Mouse (Mus musculus): ENCODE data around the gene Dysf. TPM values are rescaled to one million over a fixed set of nuclear protein-coding genes. Genes with fewer than 3 reads are reported as not detected.

The Dysf gene
- polyA plus RNA-seq, 1 experiment, result 21.9 TPM

DNA sequence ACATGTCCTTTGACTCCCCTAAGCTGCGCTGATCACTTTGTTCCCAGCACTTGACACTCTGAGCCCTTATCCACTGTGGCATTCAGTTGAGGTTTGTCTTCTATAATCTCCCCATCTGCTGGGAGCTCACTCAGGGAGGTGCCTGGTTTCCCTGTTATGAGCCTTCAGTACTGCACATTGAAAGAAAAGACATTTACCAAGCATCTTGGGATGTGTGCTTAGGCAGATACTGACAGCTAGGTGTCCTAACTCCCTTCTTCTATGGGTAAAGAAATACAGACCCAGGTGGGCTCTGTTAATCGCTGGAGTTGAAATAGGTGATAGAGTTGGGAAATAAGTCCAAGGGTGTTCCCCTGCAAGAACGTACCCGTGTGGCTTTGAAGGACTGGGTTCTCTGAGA lies 122.5 kb downstream of the Dysf start:
- Histone ChIP-seq H3K4me3 (replicated peaks; ENCODE audit: extremely low read depth, low read depth, low read length) (no peak overlapping the region), H3K4me1 (ENCODE audit: control insufficient read depth, insufficient read depth, low read length) (no peaks in the 10 kb centered on the region)
- TF ChIP-seq CTCF (IDR thresholded peaks at IDR 0.05; ENCODE audit: insufficient read depth, low read length), result no peak
- no peak for TF ChIP-seq POLR2A (IDR thresholded peaks at IDR 0.05; ENCODE audit: borderline replicate concordance, extremely low read depth, low read depth, low read length)
- DNase-seq, result no peak
- 87% methylated on average over 4 of the region's 4 CpGs for WGBS

DNA sequence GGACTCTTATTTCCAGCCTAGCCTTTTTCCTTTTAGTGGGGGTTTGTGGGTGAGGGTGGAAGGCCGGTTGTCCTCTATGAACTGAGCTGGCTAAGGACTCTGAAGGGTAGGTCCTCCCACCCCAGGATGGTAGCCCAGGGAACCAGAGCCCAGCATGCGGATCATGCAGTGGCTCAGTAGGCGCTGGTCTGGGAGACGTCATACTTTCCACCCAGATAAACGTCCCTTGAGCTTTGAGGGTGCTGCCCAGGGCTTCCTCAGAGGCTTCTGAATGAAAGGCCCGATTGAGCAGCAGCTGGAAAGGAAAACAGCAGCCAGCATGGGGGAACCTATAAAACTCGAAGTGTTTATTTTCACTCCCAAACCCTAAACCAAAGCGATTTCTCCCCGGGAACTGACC lies 123.1 kb downstream of the Dysf start:
- no peak for TF ChIP-seq CTCF (IDR thresholded peaks at IDR 0.05; ENCODE audit: insufficient read depth, low read length)
- no peak for TF ChIP-seq POLR2A (IDR thresholded peaks at IDR 0.05; ENCODE audit: borderline replicate concordance, extremely low read depth, low read depth, low read length)
- 71% methylated on average over 9 of the region's 9 CpGs for WGBS
- no peak overlapping the region for H3K4me3 ChIP-seq (replicated peaks; ENCODE audit: extremely low read depth, low read depth, low read length)
- no peaks in the 10 kb centered on the region for H3K4me1 ChIP-seq (ENCODE audit: control insufficient read depth, insufficient read depth, low read length)
- no peak for DNase-seq

DNA sequence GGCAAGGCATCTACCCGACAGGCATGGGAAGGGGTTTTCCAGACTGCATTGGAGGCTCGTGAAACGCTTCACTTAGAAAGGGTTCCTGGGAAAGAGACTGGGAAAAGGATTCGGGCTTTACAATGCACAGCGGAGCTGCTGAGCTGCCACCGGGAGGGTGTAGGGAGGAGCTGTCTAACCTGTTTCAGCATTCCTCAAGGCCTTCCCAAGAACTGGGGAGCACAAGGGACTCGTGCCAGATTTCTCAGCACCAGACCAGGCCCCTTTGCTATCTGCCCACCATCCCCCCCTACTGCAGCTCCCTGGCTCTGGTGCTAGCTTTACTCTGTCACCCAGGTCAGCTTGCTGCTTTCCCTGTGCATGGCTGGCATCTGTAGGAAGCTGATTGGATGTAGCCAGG lies 124.7 kb downstream of the Dysf start:
- 67% methylated on average over 7 of the region's 7 CpGs for WGBS
- TF ChIP-seq POLR2A (IDR thresholded peaks at IDR 0.05; ENCODE audit: borderline replicate concordance, extremely low read depth, low read depth, low read length), result no peak
- no peak for TF ChIP-seq CTCF (IDR thresholded peaks at IDR 0.05; ENCODE audit: insufficient read depth, low read length)
- Histone ChIP-seq H3K4me3 (replicated peaks; ENCODE audit: extremely low read depth, low read depth, low read length) (no peak overlapping the region), H3K4me1 (ENCODE audit: control insufficient read depth, insufficient read depth, low read length) (no peaks in the 10 kb centered on the region)
- no peak for DNase-seq

DNA sequence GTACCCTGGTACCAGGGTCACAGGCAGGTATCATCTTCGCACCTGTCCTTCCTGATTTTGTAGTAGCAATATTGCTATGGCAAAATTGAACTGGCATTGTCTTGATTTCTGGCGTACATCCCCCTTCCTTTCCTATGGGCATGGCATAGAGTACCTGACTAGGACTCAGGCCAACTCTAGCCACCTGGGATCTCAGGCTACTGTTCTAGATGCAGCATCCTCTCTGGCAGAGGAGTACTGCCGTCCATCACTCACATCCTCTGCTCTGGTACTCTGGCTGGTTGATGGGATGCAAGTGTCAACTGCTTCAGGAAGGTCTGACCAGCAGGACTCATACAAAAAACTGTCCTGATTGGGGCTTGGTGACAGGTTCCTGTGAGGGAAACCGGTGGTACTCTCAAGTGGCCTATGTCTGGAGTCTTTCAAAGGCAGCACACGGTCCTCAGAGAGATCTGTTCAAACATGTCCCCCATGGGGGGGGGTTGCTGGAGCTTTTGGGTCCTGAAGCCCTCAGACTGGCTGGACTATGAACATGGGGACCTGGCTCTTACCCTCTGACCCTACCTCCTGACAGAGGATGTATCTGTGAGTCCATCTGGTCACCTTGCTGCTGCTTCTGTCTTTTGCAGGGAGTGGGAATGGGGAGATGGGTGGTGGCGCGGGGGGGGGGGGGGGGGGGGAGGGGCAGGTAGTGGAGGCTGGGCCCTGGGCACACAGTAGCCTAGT lies 125.8 kb downstream of the Dysf start:
- WGBS, result 74% methylated on average over 7 of the region's 7 CpGs
- DNase-seq, result no peak
- H3K4me1 ChIP-seq (ENCODE audit: control insufficient read depth, insufficient read depth, low read length), result no peaks in the 10 kb centered on the region
- H3K4me3 ChIP-seq (replicated peaks; ENCODE audit: extremely low read depth, low read depth, low read length), result no peak overlapping the region
- TF ChIP-seq POLR2A (IDR thresholded peaks at IDR 0.05; ENCODE audit: borderline replicate concordance, extremely low read depth, low read depth, low read length), result no peak
- TF ChIP-seq CTCF (IDR thresholded peaks at IDR 0.05; ENCODE audit: insufficient read depth, low read length), result no peak

DNA sequence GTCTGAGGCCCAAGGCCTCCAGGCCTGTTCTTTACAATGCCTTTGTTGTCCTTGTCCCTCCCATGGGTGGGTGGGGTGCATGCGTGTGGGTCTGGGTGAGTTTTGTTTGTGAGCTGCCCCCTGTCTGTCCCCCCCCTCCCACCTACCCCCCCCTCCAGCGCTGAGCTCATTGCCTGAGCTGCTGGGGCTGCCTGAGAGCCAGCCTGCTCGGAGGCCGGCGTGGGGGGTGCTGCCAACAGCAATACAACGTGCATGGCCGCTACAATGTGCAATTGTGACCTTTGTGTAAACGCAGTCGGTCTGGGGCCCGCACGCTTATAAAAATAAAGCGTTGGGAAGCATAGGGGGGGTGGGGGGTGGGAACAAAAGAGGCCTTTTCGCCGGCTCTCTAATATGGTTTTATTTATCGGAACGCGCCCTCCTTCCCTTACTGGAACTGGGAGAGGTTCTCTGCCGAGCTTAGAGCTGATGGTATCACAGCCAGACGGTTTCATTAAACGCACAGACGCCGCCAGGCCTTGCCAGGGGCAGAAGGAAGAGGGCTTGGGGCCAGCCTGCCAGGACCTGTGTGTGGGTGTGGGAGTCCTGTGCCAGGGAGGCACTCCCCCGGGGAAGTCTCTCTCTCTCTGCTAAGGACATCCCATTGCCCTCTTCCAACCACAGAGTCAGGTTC lies 126.5 kb downstream of the Dysf start:
- TF ChIP-seq CTCF (IDR thresholded peaks at IDR 0.05; ENCODE audit: insufficient read depth, low read length), result no peak
- TF ChIP-seq POLR2A (IDR thresholded peaks at IDR 0.05; ENCODE audit: borderline replicate concordance, extremely low read depth, low read depth, low read length), result no peak
- 28% methylated on average over 23 of the region's 23 CpGs for WGBS
- peak; percentile 19 for DNase-seq
- H3K4me1 ChIP-seq (ENCODE audit: control insufficient read depth, insufficient read depth, low read length), result no peaks in the 10 kb centered on the region
- no peak overlapping the region for H3K4me3 ChIP-seq (replicated peaks; ENCODE audit: extremely low read depth, low read depth, low read length)

DNA sequence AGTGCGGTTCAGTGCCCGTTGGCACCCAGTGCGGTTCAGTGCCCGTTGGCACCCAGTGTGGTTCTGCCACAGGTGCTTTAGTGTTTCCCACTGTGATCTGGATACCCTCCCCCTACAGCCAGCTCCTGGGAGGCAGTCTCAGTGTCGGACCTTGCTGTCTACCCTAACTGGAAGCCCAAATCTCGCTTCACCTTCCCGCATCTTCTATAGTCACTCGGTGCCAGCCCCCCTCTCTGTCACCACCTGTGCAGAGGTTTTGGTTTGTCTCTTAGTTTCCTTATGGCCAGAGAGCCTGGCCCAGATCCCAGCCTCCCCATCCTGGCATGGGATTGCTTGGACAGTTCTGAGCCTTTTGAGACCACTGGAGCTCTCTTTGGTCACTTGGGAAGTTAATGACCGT lies 127.3 kb downstream of the Dysf start:
- no peak for TF ChIP-seq CTCF (IDR thresholded peaks at IDR 0.05; ENCODE audit: insufficient read depth, low read length)
- no peak for TF ChIP-seq POLR2A (IDR thresholded peaks at IDR 0.05; ENCODE audit: borderline replicate concordance, extremely low read depth, low read depth, low read length)
- Histone ChIP-seq H3K4me1 (ENCODE audit: control insufficient read depth, insufficient read depth, low read length) (no peaks in the 10 kb centered on the region), H3K4me3 (replicated peaks; ENCODE audit: extremely low read depth, low read depth, low read length) (no peak overlapping the region)
- WGBS, result 93% methylated on average over 9 of the region's 9 CpGs
- DNase-seq, result no peak

DNA sequence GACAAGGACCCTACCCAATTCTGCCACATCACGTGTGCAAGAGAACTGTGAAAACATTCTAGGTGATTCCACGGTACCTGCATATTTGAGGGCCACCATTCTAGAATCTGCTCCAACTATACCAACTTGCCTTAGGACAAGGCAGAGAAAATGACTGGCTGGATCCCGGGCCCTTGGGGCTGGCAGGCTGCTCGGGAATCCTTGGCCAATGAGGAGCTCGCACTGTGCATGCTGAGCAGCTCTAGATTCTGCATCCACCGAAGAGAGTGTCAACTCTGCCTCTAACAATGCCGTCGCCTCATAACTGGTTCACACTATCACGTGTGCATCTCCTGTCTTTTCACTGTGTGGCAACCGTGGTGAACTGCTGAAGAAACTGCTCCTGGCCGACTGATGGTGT lies 128.0 kb downstream of the Dysf start:
- WGBS, result 89% methylated on average over 11 of the region's 11 CpGs
- DNase-seq, result no peak
- TF ChIP-seq CTCF (IDR thresholded peaks at IDR 0.05; ENCODE audit: insufficient read depth, low read length) (no peak), POLR2A (IDR thresholded peaks at IDR 0.05; ENCODE audit: borderline replicate concordance, extremely low read depth, low read depth, low read length) (no peak)
- no peak overlapping the region for H3K4me3 ChIP-seq (replicated peaks; ENCODE audit: extremely low read depth, low read depth, low read length)
- no peaks in the 10 kb centered on the region for H3K4me1 ChIP-seq (ENCODE audit: control insufficient read depth, insufficient read depth, low read length)

DNA sequence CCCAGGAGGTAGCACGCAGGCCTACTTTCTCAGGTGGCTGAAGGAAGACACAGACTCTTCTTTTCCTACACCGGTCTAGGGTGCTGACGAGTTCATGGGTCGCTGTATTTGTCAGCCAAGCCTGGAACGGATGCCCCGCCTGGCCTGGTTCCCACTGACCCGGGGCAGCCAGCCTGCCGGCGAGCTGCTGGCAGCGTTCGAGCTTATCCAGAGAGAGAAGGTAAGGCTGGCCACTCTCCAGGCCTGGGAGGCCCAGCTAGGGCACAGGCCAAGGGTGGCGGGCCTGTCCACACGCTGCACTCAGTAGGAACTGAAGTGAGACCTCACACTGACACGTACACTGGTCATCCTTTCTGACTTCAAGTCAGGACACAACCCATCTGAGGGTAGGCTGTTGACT lies 131.5 kb downstream of the Dysf start:
- 65% methylated on average over 14 of the region's 14 CpGs for WGBS
- DNase-seq, result no peak
- Histone ChIP-seq H3K4me1 (ENCODE audit: control insufficient read depth, insufficient read depth, low read length) (no peaks in the 10 kb centered on the region), H3K4me3 (replicated peaks; ENCODE audit: extremely low read depth, low read depth, low read length) (no peak overlapping the region)
- no peak for TF ChIP-seq CTCF (IDR thresholded peaks at IDR 0.05; ENCODE audit: insufficient read depth, low read length)
- no peak for TF ChIP-seq POLR2A (IDR thresholded peaks at IDR 0.05; ENCODE audit: borderline replicate concordance, extremely low read depth, low read depth, low read length)

DNA sequence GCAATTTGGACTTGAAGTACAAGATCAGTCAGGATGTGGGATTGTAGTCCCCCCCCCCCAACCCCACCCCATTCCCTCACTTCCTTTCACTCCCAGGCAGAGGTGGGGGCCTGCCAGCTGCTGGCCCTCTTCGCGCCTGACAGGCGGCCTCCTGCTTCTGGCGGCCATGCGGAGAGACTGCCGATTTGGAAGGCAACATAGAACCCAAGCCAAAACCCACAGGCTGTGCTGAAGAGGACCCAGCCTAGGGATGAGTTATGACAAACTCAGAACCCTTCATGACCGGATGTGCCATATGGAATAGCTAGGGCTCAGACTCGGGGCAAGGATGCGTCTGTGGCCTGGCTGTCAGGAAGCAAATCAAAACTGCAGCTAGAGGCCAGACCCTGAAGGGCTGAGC lies 134.1 kb downstream of the Dysf start:
- WGBS, result 55% methylated on average over 9 of the region's 9 CpGs
- Histone ChIP-seq H3K4me1 (ENCODE audit: control insufficient read depth, insufficient read depth, low read length) (no peaks in the 10 kb centered on the region), H3K4me3 (replicated peaks; ENCODE audit: extremely low read depth, low read depth, low read length) (no peak overlapping the region)
- no peak for DNase-seq
- TF ChIP-seq POLR2A (IDR thresholded peaks at IDR 0.05; ENCODE audit: borderline replicate concordance, extremely low read depth, low read depth, low read length) (no peak), CTCF (IDR thresholded peaks at IDR 0.05; ENCODE audit: insufficient read depth, low read length) (no peak)

DNA sequence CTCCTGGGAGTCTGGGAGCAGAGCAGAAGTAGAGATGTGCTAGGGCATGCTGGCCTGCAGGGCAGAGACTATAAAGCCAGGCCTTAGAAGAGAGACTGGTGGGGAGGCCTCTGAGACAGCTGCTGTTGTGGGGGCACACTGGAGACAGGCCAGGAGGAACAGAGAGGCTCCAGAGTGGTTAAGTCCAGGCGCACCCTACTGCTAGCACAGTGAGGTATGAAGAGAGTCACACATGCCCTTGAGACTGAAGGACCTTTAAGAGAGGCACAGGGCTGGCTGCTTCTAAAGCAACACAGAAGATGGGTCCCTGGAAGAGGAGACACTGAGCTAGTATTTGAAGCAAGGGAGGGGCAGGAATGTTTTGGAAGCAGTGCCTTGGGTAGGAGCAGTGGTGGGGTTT lies 134.9 kb downstream of the Dysf start:
- 73% methylated on average over 1 of the region's 1 CpGs for WGBS
- TF ChIP-seq POLR2A (IDR thresholded peaks at IDR 0.05; ENCODE audit: borderline replicate concordance, extremely low read depth, low read depth, low read length) (no peak), CTCF (IDR thresholded peaks at IDR 0.05; ENCODE audit: insufficient read depth, low read length) (no peak)
- Histone ChIP-seq H3K4me3 (replicated peaks; ENCODE audit: extremely low read depth, low read depth, low read length) (no peak overlapping the region), H3K4me1 (ENCODE audit: control insufficient read depth, insufficient read depth, low read length) (no peaks in the 10 kb centered on the region)
- no peak for DNase-seq
